21 mouse cellular contexts compared by ENCODE assay signal in the genomic region with DNA sequence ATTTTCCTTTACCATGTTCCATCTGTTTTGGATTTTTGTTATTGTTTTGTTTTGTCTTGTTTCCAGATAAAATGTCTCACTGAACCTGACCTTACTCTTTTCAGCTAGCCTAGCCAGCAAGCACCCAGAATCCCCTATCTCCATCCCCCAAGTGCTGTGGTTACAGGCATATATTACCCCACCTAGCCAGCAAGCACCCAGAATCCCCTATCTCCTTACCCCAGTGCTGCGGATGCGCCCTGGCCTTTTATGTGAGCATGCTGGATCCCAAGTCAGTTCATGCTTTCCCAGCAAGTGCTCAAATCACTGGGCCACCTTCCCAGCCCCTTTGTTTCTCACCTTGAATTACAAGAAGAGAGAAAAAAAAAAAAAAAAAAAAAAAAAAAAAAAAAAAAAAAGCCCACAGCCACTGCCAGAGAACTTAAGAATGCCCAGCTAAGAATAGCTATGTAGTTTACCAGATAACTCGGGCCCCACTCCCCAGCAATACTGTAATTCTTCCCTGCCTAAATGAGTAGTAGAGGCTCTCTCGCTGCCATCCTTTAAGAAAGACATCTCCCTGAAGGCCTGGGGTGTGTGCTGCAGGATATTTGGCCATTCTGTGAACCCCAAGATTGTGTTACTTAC. TPM values are rescaled to one million over a fixed set of nuclear protein-coding genes. Genes with fewer than 3 reads are reported as not detected.
A peak's percentile ranks its signal among the peaks of the same experiment; 100 is the strongest.
DNase-seq lines count a peak whose midpoint lies in the region; ATAC-seq and TF ChIP-seq lines count a peak whose summit lies in the region.
"Had no signal": no experiment of that assay in that cellular context is flagged by ENCODE, and none has a peak within 500 bp of the region (broad histone marks: within the 10 kb centered on the region; RNA-seq: fewer than 3 reads in every experiment).

No protein-coding gene starts in this region.

- ATAC-seq in heart, embryonic 13.5 days (ENCODE audit: extremely low read depth, insufficient number of reproducible peaks, low FRiP score, low TSS enrichment): no peak
- no peak for ATAC-seq in liver, embryonic 11.5 days (replicated peaks; ENCODE audit: low FRiP score)
- ATAC-seq in liver, postnatal 0 days: no peak
- ATAC-seq: activated CD4-positive, CD25-positive, alpha-beta regulatory T cell, adult 4 months; CD4-positive, CD25-positive, alpha-beta regulatory T cell, adult 4 months; forebrain, embryonic 15.5 days; inflammation-experienced regulatory T-cells, adult 6 months; intestine, postnatal 0 days; Patski had no signal

- 67% methylated on average over 4 of the region's 4 CpGs for WGBS in heart, embryonic 13.5 days
- 70% methylated on average over 4 of the region's 4 CpGs for WGBS in liver, embryonic 11.5 days
- WGBS in liver, postnatal 0 days (ENCODE audit: insufficient replicate concordance): 72% methylated on average over 4 of the region's 4 CpGs

- H3K27ac ChIP-seq in heart, embryonic 13.5 days (replicated peaks): peak overlapping the region; percentile 33
- H3K27ac ChIP-seq in liver, embryonic 11.5 days (ENCODE audit: low read depth, low read length): peak overlapping the region; percentile 11; the same call in 1 of the 2 replicates
- H3K27ac ChIP-seq in liver, postnatal 0 days (ENCODE audit: low read depth): no peak overlapping the region
- H3K27ac ChIP-seq: embryonic facial prominence, embryonic 12.5 days; forebrain, embryonic 15.5 days; heart, embryonic 10.5 days; hindbrain, embryonic 15.5 days had no signal

- no peak overlapping the region for H3K4me3 ChIP-seq in heart, embryonic 13.5 days
- no peak overlapping the region for H3K4me3 ChIP-seq in liver, embryonic 11.5 days (ENCODE audit: low read depth, low read length)
- H3K4me3 ChIP-seq in liver, postnatal 0 days (ENCODE audit: low read depth, low read length): no peak overlapping the region
- H3K4me3 ChIP-seq: embryonic facial prominence, embryonic 12.5 days; forebrain, embryonic 15.5 days; heart, embryonic 10.5 days; hindbrain, embryonic 15.5 days had no signal

- TF ChIP-seq EP300 in liver, postnatal 0 days (IDR thresholded peaks at IDR 0.05; ENCODE audit: low read depth): no peak

- H3K4me2 ChIP-seq in heart, embryonic 13.5 days: peak overlapping the region; percentile 35
- no peak overlapping the region for H3K4me2 ChIP-seq in liver, embryonic 11.5 days
- no peak overlapping the region for H3K4me2 ChIP-seq in liver, postnatal 0 days (ENCODE audit: low read depth, low read length)
- H3K4me2 ChIP-seq: embryonic facial prominence, embryonic 12.5 days; forebrain, embryonic 15.5 days; hindbrain, embryonic 15.5 days had no signal

- DNase-seq in cerebellum, adult 9-10 months: peak; percentile 17
- DNase-seq in cerebellum, adult 18-20 months: no peak
- no peak for DNase-seq in heart, postnatal 10 days
- no peak for DNase-seq in liver, embryonic 11.5 days (ENCODE audit: low spot score)
- no peak for DNase-seq in liver, postnatal 0 days
- no peak for DNase-seq in right cerebral cortex, postnatal 14 days
- DNase-seq: adrenal gland, postnatal 14 days; B cell, adult 2 months; cerebellum, adult 2 months; cerebellum, postnatal 25 days; gastrocnemius, postnatal 10 days had no signal

- H3K36me3 ChIP-seq in heart, embryonic 13.5 days: peaks cover 27% of the 10 kb centered on the region
- H3K36me3 ChIP-seq in liver, embryonic 11.5 days (ENCODE audit: control insufficient read depth, insufficient read depth, low read length): no peaks in the 10 kb centered on the region
- H3K36me3 ChIP-seq in liver, postnatal 0 days (replicated peaks; ENCODE audit: insufficient read depth, low read length): peaks cover 16% of the 10 kb centered on the region

- no peaks in the 10 kb centered on the region for H3K27me3 ChIP-seq in heart, embryonic 13.5 days (replicated peaks)
- no peaks in the 10 kb centered on the region for H3K27me3 ChIP-seq in liver, embryonic 11.5 days (replicated peaks; ENCODE audit: control insufficient read depth, insufficient read depth, low read length)
- no peaks in the 10 kb centered on the region for H3K27me3 ChIP-seq in liver, postnatal 0 days (ENCODE audit: insufficient read depth, low read length)
- H3K27me3 ChIP-seq: embryonic facial prominence, embryonic 12.5 days; forebrain, embryonic 15.5 days; hindbrain, embryonic 15.5 days; Patski had no signal

- H3K9ac ChIP-seq in heart, embryonic 13.5 days: peak overlapping the region; percentile 38; the same call in 1 of the 2 replicates
- H3K9ac ChIP-seq in liver, embryonic 11.5 days (ENCODE audit: low read depth, low read length): no peak overlapping the region
- H3K9ac ChIP-seq in liver, postnatal 0 days (replicated peaks): no peak overlapping the region
- H3K9ac ChIP-seq: embryonic facial prominence, embryonic 12.5 days; forebrain, embryonic 15.5 days; hindbrain, embryonic 15.5 days had no signal

- no peaks in the 10 kb centered on the region for H3K9me3 ChIP-seq in heart, embryonic 13.5 days
- no peaks in the 10 kb centered on the region for H3K9me3 ChIP-seq in liver, embryonic 11.5 days (ENCODE audit: control insufficient read depth, low read length)
- no peaks in the 10 kb centered on the region for H3K9me3 ChIP-seq in liver, postnatal 0 days (ENCODE audit: low read length)
- H3K9me3 ChIP-seq: embryonic facial prominence, embryonic 12.5 days; forebrain, embryonic 15.5 days; heart, embryonic 10.5 days; hindbrain, embryonic 15.5 days had no signal

- intact Hi-C loops in heart, postnatal 10 days (cut with DNase I): no loop called here

- TF ChIP-seq CTCF in liver, postnatal 0 days (IDR thresholded peaks at IDR 0.05; ENCODE audit: low read depth): no peak

- peaks cover 50% of the 10 kb centered on the region for H3K4me1 ChIP-seq in heart, embryonic 13.5 days
- peaks cover 45% of the 10 kb centered on the region for H3K4me1 ChIP-seq in liver, embryonic 11.5 days (replicated peaks; ENCODE audit: control insufficient read depth, insufficient read depth, low read length)
- peaks cover 30% of the 10 kb centered on the region for H3K4me1 ChIP-seq in liver, postnatal 0 days (ENCODE audit: insufficient read depth)

RNA-seq across cellular contexts. Expression of a gene that starts 2.8 kb away (rescaled TPM):
- 134 and 176 TPM in 2 replicates for polyA plus RNA-seq in heart, embryonic 13.5 days (2015; fragmentation: Nextera tagmentation; extraction: Ambion mirVana)
- total RNA-seq in heart, postnatal 10 days (2021): 100 to 1,000 TPM; 111 to 125 TPM
- polyA plus RNA-seq in liver, embryonic 11.5 days (2014; fragmentation: Nextera tagmentation; extraction: Ambion mirVana): 110 and 115 TPM in 2 replicates
- polyA plus RNA-seq in liver, postnatal 0 days (2015; fragmentation: Nextera tagmentation; extraction: Ambion mirVana): 88.3 and 90.2 TPM in 2 replicates

RNA-seq across cellular contexts. Expression of a gene that starts 3.7 kb away (rescaled TPM):
- 18.5 and 22.0 TPM in 2 replicates for polyA plus RNA-seq in heart, embryonic 13.5 days (2015; fragmentation: Nextera tagmentation; extraction: Ambion mirVana)
- total RNA-seq in heart, postnatal 10 days (2021): 10 to 100 TPM; 13.4 to 15.8 TPM
- 88.9 and 89.6 TPM in 2 replicates for polyA plus RNA-seq in liver, embryonic 11.5 days (2014; fragmentation: Nextera tagmentation; extraction: Ambion mirVana)
- 21.4 and 21.5 TPM in 2 replicates for polyA plus RNA-seq in liver, postnatal 0 days (2015; fragmentation: Nextera tagmentation; extraction: Ambion mirVana)

RNA-seq across cellular contexts. Expression of a gene that starts 9.7 kb away (rescaled TPM):
- 88.8 and 99.2 TPM in 2 replicates for polyA plus RNA-seq in heart, embryonic 13.5 days (2015; fragmentation: Nextera tagmentation; extraction: Ambion mirVana)
- total RNA-seq in heart, postnatal 10 days (2021): 10 to 100 TPM; 83.1 to 83.9 TPM
- polyA plus RNA-seq in liver, embryonic 11.5 days (2014; fragmentation: Nextera tagmentation; extraction: Ambion mirVana): 45.1 and 50.3 TPM in 2 replicates
- polyA plus RNA-seq in liver, postnatal 0 days (2015; fragmentation: Nextera tagmentation; extraction: Ambion mirVana): 21.0 and 22.0 TPM in 2 replicates

RNA-seq across cellular contexts. Expression of a gene that starts 10.2 kb away (rescaled TPM):
- 1.6 TPM in 2 replicates for polyA plus RNA-seq in heart, embryonic 13.5 days (2015; fragmentation: Nextera tagmentation; extraction: Ambion mirVana)
- total RNA-seq in heart, postnatal 10 days (2021): 1 to 10 TPM; 1.9 to 2.1 TPM
- polyA plus RNA-seq in liver, embryonic 11.5 days (2014; fragmentation: Nextera tagmentation; extraction: Ambion mirVana): 2.7 and 2.9 TPM in 2 replicates
- polyA plus RNA-seq in liver, postnatal 0 days (2015; fragmentation: Nextera tagmentation; extraction: Ambion mirVana): 0.85 and 0.92 TPM in 2 replicates

RNA-seq across cellular contexts. Expression of a gene that starts 10.2 kb away (rescaled TPM):
- polyA plus RNA-seq in heart, embryonic 13.5 days (2015; fragmentation: Nextera tagmentation; extraction: Ambion mirVana): 1.5 and 1.7 TPM in 2 replicates
- total RNA-seq in heart, postnatal 10 days (2021): 1 to 10 TPM; 2.3 to 2.7 TPM
- 2.0 and 2.5 TPM in 2 replicates for polyA plus RNA-seq in liver, embryonic 11.5 days (2014; fragmentation: Nextera tagmentation; extraction: Ambion mirVana)
- polyA plus RNA-seq in liver, postnatal 0 days (2015; fragmentation: Nextera tagmentation; extraction: Ambion mirVana): 0.54 and 0.71 TPM in 2 replicates
- polyA plus RNA-seq: activated CD4-positive, CD25-positive, alpha-beta regulatory T cell, adult 4 months had no signal
